Mouse (Mus musculus): ENCODE results near the gene Ensa. TPM values are rescaled to one million over a fixed set of nuclear protein-coding genes. Genes with fewer than 3 reads are reported as not detected.

The Ensa gene
- polyA plus RNA-seq, 1 experiment, result 51.4 TPM

DNA sequence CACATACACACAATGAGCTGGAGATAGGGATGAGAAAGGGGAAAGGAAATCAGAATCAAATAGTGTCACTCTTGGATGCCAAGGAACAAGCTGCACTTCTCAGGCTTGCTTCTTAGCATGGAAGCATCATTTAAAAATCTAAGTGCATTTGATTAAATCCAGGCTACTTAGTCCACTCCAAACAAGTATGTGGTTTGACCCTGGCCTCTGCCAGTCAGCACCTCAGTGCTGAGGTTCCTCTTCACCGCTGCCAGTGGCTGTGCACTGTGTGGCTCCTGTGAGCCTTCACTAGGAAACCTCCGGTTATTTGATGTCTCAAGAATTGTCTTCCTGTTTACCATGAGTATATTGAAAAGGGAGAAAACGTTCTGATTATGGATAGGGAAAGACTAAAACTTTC, 6.1 kb downstream of the Ensa start:
- Histone ChIP-seq H3K4me1 (ENCODE audit: control insufficient read depth, insufficient read depth, insufficient read length, low read length) (0 out of 2 replicates have a peak, but pooled peaks cover 2% of the 10 kb centered on the region), H3K4me3 (ENCODE audit: insufficient read depth, low read depth, low read length) (no peak overlapping the region), H3K27ac (replicated peaks; ENCODE audit: low read depth, low read length) (no peak overlapping the region)

DNA sequence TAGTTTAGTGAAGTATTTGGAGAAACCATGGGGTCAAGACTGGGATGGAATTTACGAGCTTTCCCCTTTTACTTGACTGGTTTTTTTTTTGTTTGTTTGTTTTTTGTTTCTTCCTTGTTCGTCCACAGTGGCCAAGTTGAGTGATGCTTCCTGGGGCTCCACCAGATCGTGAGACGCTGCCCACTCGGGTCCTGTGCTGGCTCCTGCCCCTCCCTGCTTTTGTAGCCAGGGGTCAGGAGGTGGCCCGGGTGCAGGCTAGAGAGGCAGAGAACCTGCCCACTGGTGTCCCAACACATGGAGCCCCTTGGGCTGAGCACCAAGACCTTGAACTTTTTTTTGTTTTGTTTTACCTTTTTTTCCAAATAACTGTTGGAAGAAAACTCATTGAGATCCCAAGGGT, 6.5 kb downstream of the Ensa start:
- Histone ChIP-seq H3K4me1 (ENCODE audit: control insufficient read depth, insufficient read depth, insufficient read length, low read length) (no peaks in the 10 kb centered on the region), H3K4me3 (ENCODE audit: insufficient read depth, low read depth, low read length) (no peak overlapping the region), H3K27ac (replicated peaks; ENCODE audit: low read depth, low read length) (no peak overlapping the region)

DNA sequence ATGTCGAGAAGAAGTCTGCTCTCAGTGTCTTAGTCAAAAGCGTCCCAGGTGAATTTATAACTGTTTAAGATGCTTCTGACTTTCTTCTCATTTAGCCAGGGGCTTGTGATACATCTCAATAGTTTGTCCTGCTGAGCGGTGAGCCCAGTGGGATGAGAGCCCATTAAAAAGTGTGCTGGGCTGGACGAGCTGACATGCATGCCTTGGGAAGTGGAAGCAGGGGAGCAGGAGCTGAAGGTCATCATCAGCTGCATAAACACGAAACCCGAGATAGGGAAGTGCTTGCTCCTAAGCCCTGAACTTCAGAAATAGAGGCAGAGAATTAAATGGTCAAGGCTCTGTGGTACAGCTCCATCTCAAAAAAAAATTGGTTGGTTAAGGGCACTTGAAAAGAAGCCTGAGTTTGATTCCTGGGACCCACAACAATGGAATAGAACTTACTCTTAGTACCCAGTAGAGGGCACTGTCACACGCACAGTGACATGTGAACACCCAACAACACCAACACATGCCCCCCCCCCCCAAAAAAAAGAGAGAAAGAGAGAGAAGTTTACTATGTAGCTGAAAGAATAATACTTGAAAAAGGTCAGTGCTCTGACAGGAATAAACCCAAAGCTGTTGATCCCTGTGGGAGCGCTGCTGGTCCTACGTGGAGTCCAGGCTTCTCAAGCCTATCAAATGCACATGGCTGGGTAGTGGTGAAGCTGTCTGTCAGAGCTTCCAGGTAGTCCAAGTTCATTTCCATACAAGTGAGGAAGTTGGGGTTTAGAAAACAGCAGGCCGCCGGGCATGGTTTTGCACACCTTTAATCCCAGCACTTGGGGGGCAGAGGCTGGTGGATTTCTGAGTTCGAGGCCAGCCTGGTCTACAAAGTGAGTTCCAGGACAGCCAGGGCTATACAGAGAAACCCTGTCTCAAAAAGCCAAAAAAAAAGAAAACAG, 8.1 kb downstream of the Ensa start:
- peak overlapping the region; percentile 40 for H3K27ac ChIP-seq (replicated peaks; ENCODE audit: low read depth, low read length)
- no peak overlapping the region for H3K4me3 ChIP-seq (ENCODE audit: insufficient read depth, low read depth, low read length)
- H3K4me1 ChIP-seq (ENCODE audit: control insufficient read depth, insufficient read depth, insufficient read length, low read length), result no peaks in the 10 kb centered on the region

- H3K27ac ChIP-seq (replicated peaks; ENCODE audit: low read depth, low read length), result peak overlapping the region; percentile 24; the same call in 1 of the 2 replicates
- no peaks in the 10 kb centered on the region for H3K4me1 ChIP-seq (ENCODE audit: control insufficient read depth, insufficient read depth, insufficient read length, low read length)
- no peak overlapping the region for H3K4me3 ChIP-seq (ENCODE audit: insufficient read depth, low read depth, low read length)
Measured at GRCm38 (mm10) chr3:95635636-95636035, 10.8 kb downstream of the Ensa start.

DNA sequence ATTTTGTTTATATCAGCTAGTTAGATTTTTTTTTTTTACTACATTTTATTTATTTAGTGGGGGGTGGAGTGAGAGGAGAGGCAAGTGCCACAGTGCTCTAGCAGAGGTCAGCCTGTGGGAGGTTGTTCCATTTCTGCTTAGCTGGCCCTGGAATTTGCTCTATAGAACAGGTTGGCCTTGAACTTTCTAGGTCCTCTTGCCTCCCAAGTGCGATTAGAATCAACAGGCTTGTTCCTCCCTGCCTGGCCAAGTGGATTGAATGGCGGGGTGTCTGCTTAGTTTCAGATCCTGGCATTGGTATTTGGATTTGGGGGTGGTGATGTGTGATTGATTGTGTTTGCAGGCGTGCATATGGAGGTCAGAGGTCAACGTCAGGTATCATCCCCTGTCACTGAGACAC, 11.3 kb downstream of the Ensa start:
- Histone ChIP-seq H3K4me3 (ENCODE audit: insufficient read depth, low read depth, low read length) (no peak overlapping the region), H3K27ac (replicated peaks; ENCODE audit: low read depth, low read length) (0 out of 2 replicates have a peak overlapping the region, but pooled peaks have one; percentile 24), H3K4me1 (ENCODE audit: control insufficient read depth, insufficient read depth, insufficient read length, low read length) (no peaks in the 10 kb centered on the region)

GRCm38 (mm10) chr3:95639694-95640093, 14.9 kb downstream of the Ensa start:
- Histone ChIP-seq H3K27ac (replicated peaks; ENCODE audit: low read depth, low read length) (no peak overlapping the region), H3K4me1 (ENCODE audit: control insufficient read depth, insufficient read depth, insufficient read length, low read length) (peaks cover 2% of the 10 kb centered on the region; the same call in 1 of the 2 replicates), H3K4me3 (ENCODE audit: insufficient read depth, low read depth, low read length) (no peak overlapping the region)

DNA sequence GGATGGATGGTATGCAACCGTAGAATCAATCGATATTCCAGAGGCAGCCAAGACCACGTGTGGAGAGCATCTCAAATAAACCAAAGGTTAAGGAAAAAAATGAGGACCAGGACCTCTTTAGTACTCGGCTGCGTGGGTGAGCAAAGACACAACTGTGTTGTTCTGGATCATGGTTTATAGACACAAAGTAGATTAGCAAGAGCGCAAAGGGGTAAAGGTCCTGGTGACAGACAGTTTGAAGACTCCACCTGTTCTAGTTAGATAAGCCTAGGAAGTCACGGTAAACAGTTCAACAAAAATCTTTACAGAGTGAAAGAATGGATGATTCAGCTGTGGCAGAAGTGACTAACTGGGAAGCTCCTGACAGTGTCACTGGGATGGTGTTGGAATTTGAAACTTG, 18.3 kb downstream of the Ensa start:
- Histone ChIP-seq H3K4me3 (ENCODE audit: insufficient read depth, low read depth, low read length) (no peak overlapping the region), H3K27ac (replicated peaks; ENCODE audit: low read depth, low read length) (no peak overlapping the region; the same call in 1 of the 2 replicates)

GRCm38 (mm10) chr3:95645313-95646235, 20.8 kb downstream of the Ensa start:
- Histone ChIP-seq H3K4me1 (ENCODE audit: control insufficient read depth, insufficient read depth, insufficient read length, low read length) (peaks cover 15% of the 10 kb centered on the region), H3K27ac (replicated peaks; ENCODE audit: low read depth, low read length) (peak overlapping the region; percentile 86), H3K4me3 (ENCODE audit: insufficient read depth, low read depth, low read length) (no peak overlapping the region)

More for the DNA sequence above, 18.3 kb downstream of the Ensa start:
- peaks cover 11% of the 10 kb centered on the region for H3K4me1 ChIP-seq (ENCODE audit: control insufficient read depth, insufficient read depth, insufficient read length, low read length)

- no peak overlapping the region for H3K27ac ChIP-seq (replicated peaks; ENCODE audit: low read depth, low read length)
- H3K4me3 ChIP-seq (ENCODE audit: insufficient read depth, low read depth, low read length), result no peak overlapping the region
- H3K4me1 ChIP-seq (ENCODE audit: control insufficient read depth, insufficient read depth, insufficient read length, low read length), result peaks cover 31% of the 10 kb centered on the region
Measured at GRCm38 (mm10) chr3:95648016-95648415, 23.2 kb downstream of the Ensa start.

DNA sequence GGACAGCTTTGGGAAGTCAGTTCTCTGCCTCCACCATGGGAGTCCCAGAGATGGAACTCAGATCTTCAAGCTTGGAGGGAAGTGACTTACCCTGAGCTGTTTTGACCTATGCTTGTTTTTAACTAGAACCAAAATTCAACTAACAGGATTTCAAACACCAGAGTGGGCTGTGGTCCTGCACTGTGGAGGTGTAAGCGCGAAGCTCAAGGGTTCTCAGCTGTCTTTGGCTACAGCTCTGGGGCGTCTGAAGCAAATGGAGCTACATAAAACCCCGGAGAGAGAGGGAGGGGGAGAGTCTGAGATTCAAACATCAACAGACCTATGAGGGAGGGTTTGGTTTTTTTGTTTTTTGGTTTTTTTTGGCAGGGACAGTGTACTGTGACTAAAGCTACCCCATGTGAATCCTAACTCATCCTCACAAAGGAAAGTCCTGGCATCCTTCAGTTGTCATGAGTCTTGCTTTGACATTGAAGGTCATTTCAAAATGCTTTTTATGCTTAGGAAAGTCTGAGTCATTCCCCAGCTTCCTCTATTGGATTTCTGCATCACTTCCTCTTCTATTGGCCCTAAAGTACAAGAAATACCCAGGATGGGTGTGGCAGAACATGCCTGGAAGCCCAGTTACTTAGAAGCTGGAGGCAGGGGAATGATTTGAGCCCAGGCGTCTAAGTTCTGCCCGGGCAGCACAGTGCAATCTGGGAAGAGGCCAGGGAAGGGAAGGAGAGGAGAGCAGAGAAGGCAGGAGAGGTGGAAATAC, 25.7 kb downstream of the Ensa start:
- Histone ChIP-seq H3K27ac (replicated peaks; ENCODE audit: low read depth, low read length) (peak overlapping the region; percentile 99), H3K4me1 (ENCODE audit: control insufficient read depth, insufficient read depth, insufficient read length, low read length) (peaks cover 31% of the 10 kb centered on the region), H3K4me3 (ENCODE audit: insufficient read depth, low read depth, low read length) (no peak overlapping the region)

DNA sequence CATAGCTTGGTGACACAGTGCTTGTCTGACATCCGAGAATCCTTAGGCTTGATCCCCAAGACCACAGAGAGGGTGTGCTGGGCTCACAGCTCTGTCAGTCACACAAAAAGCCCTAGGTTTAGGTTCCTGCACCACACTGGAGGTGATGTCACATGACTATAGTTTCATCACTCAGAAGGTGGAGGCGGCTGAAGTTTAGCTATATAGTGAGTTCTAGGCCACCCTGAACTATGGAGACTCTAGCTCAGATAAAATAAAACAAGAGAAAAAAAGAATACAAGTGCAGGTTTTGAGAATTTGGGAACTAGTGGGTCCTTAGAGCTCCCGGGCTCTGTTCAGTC, 26.2 kb downstream of the Ensa start:
- peak overlapping the region; percentile 99 for H3K27ac ChIP-seq (replicated peaks; ENCODE audit: low read depth, low read length)
- peaks cover 32% of the 10 kb centered on the region for H3K4me1 ChIP-seq (ENCODE audit: control insufficient read depth, insufficient read depth, insufficient read length, low read length)
- H3K4me3 ChIP-seq (ENCODE audit: insufficient read depth, low read depth, low read length), result no peak overlapping the region

DNA sequence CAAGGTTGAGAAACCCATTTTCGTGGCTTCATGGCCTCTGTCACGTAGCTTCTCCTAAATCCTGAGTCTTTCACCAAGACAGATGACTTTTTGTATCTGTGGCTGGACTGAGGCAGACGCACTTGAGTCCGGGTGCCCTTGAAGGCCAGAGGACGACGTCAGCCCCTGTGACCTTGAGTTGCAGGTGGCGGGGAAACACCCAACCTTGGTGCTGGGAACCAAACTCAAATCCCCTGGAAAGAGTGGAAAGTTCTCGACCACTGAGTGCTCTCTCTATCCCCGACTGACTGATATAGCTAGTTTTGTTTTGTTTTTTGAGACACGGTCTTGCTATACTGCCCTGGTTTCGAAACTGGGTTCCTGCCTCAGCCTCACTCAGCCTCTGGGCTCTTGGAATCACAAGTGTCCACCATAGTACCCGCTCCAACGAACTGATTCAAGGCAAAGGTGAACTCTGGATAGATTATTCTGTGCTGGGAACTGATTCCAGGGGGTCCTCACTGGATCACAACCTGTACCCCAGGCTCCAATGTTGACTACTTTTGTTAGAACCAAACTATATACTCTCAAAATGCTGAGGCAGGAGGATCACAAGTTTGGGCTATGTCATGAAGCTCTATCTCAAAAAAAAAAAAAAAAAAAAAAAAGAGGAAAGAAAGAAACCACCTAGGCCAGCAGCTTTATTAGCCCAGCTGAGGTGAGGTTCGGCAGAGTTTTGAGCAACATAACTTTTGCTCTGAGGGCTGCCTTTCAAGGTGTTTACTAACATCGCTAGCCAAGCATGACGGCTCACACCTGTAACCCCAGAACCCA, 26.8 kb downstream of the Ensa start:
- H3K4me1 ChIP-seq (ENCODE audit: control insufficient read depth, insufficient read depth, insufficient read length, low read length), result peaks cover 33% of the 10 kb centered on the region
- H3K4me3 ChIP-seq (ENCODE audit: insufficient read depth, low read depth, low read length), result no peak overlapping the region
- H3K27ac ChIP-seq (replicated peaks; ENCODE audit: low read depth, low read length), result peak overlapping the region; percentile 99

- Histone ChIP-seq H3K27ac (replicated peaks; ENCODE audit: low read depth, low read length) (peak overlapping the region; percentile 99), H3K4me1 (ENCODE audit: control insufficient read depth, insufficient read depth, insufficient read length, low read length) (peaks cover 33% of the 10 kb centered on the region), H3K4me3 (ENCODE audit: insufficient read depth, low read depth, low read length) (no peak overlapping the region)
Measured at GRCm38 (mm10) chr3:95652204-95652811, 27.5 kb downstream of the Ensa start.

DNA sequence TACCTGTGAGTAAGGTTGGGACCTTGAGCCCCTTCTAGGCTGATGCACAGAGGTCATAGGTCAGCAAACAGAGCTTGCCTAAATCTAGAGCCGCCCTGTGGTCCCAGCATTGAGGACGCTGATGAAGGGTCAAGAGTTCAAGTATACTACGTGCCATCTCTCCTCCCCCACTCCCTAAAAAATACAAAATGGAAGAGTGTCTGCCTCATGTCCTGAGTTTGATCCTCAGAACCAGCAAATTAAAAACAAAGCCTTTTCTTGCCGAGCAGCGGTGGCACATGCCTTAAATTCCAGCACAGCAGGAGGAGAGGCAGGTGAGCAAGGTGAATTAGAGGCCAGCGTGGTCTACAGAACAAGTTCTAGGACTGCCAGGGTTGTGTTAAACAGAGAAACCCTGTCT, 28.1 kb downstream of the Ensa start:
- peak overlapping the region; percentile 99 for H3K27ac ChIP-seq (replicated peaks; ENCODE audit: low read depth, low read length)

More for the DNA sequence above, 28.1 kb downstream of the Ensa start:
- Histone ChIP-seq H3K4me3 (ENCODE audit: insufficient read depth, low read depth, low read length) (no peak overlapping the region), H3K4me1 (ENCODE audit: control insufficient read depth, insufficient read depth, insufficient read length, low read length) (peaks cover 33% of the 10 kb centered on the region)

Data from brown adipose tissue, adult 24 weeks (tissue).